Mouse (Mus musculus): Measurements from ENCODE around the gene Nupl1.

DNA sequence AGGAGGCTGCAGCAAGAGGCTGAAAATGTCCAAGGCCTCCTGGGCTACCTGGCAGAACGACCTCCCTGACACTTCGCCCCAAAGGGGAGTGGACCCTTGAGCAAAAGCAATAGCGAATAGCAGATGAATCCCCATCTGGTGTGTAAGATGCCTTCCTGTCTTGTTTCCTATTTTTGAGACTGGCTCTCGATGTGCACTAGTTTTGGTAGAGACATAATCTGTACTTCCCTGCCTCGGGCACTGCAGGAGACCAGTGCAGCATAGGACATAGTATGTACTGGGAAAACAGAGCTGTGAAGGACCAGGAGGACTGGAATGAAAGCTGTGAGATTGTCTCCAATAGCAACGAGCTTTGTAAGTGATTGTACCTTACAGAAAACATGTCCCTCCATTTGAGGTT lies 22.1 kb upstream of the Nupl1 start:
- TF ChIP-seq CTCF (conservative IDR thresholded peaks at IDR 0.05; ENCODE audit: insufficient read depth, insufficient read length, low read depth, low read length) (no peak), POLR2A (IDR thresholded peaks at IDR 0.05; ENCODE audit: low read depth, low read length) (no peak)
